Mouse (Mus musculus) midbrain, embryonic 13.5 days (tissue): ENCODE data around the gene Pgbd5. TPM values are rescaled to one million over a fixed set of nuclear protein-coding genes. Genes with fewer than 3 reads are reported as not detected.

Experiments
- ATAC-seq: fragments of 200-750 bp; cut with Nextera tagmentation; 2 replicates; pipeline ENCODE4 v1.8.0; 2017; ENCODE audit warnings: mild to moderate bottlenecking, moderate TSS enrichment, moderate library complexity
- H3K27ac ChIP-seq: fragments of 300-500 bp; sonication (generic); 2 replicates; pipeline ENCODE4 v1.5.1; 2015; ENCODE audit warnings: inconsistent platforms, mild to moderate bottlenecking, moderate library complexity
- H3K27me3 ChIP-seq: fragments of 300-500 bp; sonication (generic); 2 replicates; pipeline ENCODE4 v1.6.1; 2015; ENCODE audit warnings: mild to moderate bottlenecking, inconsistent platforms
- H3K36me3 ChIP-seq: fragments of 300-500 bp; sonication (generic); 2 replicates; pipeline ENCODE4 v1.6.1; 2015; ENCODE audit warnings: mild to moderate bottlenecking, inconsistent platforms
- H3K4me1 ChIP-seq: fragments of 300-500 bp; sonication (generic); replicated peaks from 2 replicates; pipeline ENCODE4 v1.6.1; 2015; ENCODE audit warnings: inconsistent platforms
- H3K4me2 ChIP-seq: fragments of 300-500 bp; sonication (generic); replicated peaks from 2 replicates; pipeline ENCODE4 v1.6.1; 2015; ENCODE audit warnings: moderate library complexity, mild to moderate bottlenecking, inconsistent platforms
- H3K4me3 ChIP-seq: fragments of 300-500 bp; sonication (generic); replicated peaks from 2 replicates; pipeline ENCODE4 v1.5.1; 2015; ENCODE audit warnings: mild to moderate bottlenecking, inconsistent platforms
- H3K9ac ChIP-seq: fragments of 300-500 bp; sonication (generic); replicated peaks from 2 replicates; pipeline ENCODE4 v1.6.1; 2015; ENCODE audit warnings: mild to moderate bottlenecking, inconsistent platforms
- H3K9me3 ChIP-seq: fragments of 300-500 bp; sonication (generic); 2 replicates; pipeline ENCODE4 v1.6.1; 2016; ENCODE audit warnings: mild to moderate bottlenecking, inconsistent platforms
- WGBS: fragments of 180-500 bp; shearing (Covaris S2); methylation state at CpG from one replicate; pipeline ENCODE4 v1.1.7; 2015; 5-methylcytosine and 5-hydroxymethylcytosine counted together
- polyA plus RNA-seq: library from polyadenylated mRNA; unstranded; fragments of >200 nt; fragmentation: Nextera tagmentation; extraction: Ambion mirVana; gene quantifications from 2 replicates; pipeline ENCODE4 v1.2.1, GENCODE M21; 2015

Gene Pgbd5
- polyA plus RNA-seq, 1 experiment from 2014 or later = 7.6 TPM

- H3K4me2 ChIP-seq = no peak overlapping the region
- no peaks in the 10 kb centered on the region for H3K27me3 ChIP-seq
- 86% methylated on average over 23 of the region's 23 CpGs for WGBS
- ATAC-seq = 0 out of 2 replicates have a peak, but pooled peaks have one; percentile 51
- no peak overlapping the region for H3K4me3 ChIP-seq
- no peak overlapping the region for H3K27ac ChIP-seq
- 0 out of 2 replicates have a peak overlapping the region, but pooled peaks have one; percentile 11 for H3K9ac ChIP-seq
- H3K4me1 ChIP-seq = peaks cover 19% of the 10 kb centered on the region
- H3K36me3 ChIP-seq = peaks cover 18% of the 10 kb centered on the region; the same call in 1 of the 2 replicates
- H3K9me3 ChIP-seq = no peaks in the 10 kb centered on the region
These were observed 53.1 kb downstream of the Pgbd5 start for GRCm38 (mm10) chr8:124386225-124386899.

GRCm38 (mm10) chr8:124384336-124384735 is 55.1 kb downstream of the Pgbd5 start:
- 96% methylated on average over 19 of the region's 19 CpGs for WGBS

GRCm38 (mm10) chr8:124382235-124382634 is 57.2 kb downstream of the Pgbd5 start:
- peak overlapping the region; percentile 47 for H3K27ac ChIP-seq
- peak; percentile 70 for ATAC-seq
- H3K9ac ChIP-seq = no peak overlapping the region; the same call in 1 of the 2 replicates
- no peaks in the 10 kb centered on the region for H3K9me3 ChIP-seq
- no peak overlapping the region for H3K4me3 ChIP-seq
- 25% methylated on average over 10 of the region's 10 CpGs for WGBS
- peaks cover 27% of the 10 kb centered on the region; the same call in 1 of the 2 replicates for H3K36me3 ChIP-seq
- H3K4me1 ChIP-seq = peaks cover 19% of the 10 kb centered on the region
- 0 out of 2 replicates have a peak overlapping the region, but pooled peaks have one; percentile 15 for H3K4me2 ChIP-seq
- no peaks in the 10 kb centered on the region for H3K27me3 ChIP-seq

More at GRCm38 (mm10) chr8:124384336-124384735, 55.1 kb downstream of the Pgbd5 start:
- H3K9me3 ChIP-seq = no peaks in the 10 kb centered on the region
- peaks cover 19% of the 10 kb centered on the region for H3K4me1 ChIP-seq
- no peak overlapping the region for H3K4me3 ChIP-seq
- no peak overlapping the region for H3K4me2 ChIP-seq
- no peak overlapping the region for H3K27ac ChIP-seq
- no peak overlapping the region for H3K9ac ChIP-seq
- ATAC-seq = no peak
- H3K27me3 ChIP-seq = no peaks in the 10 kb centered on the region
- peaks cover 18% of the 10 kb centered on the region; the same call in 1 of the 2 replicates for H3K36me3 ChIP-seq

GRCm38 (mm10) chr8:124379289-124379688 is 60.2 kb downstream of the Pgbd5 start:
- Histone ChIP-seq H3K27me3 (no peaks in the 10 kb centered on the region), H3K9me3 (no peaks in the 10 kb centered on the region), H3K4me1 (peaks cover 16% of the 10 kb centered on the region), H3K4me3 (no peak overlapping the region), H3K36me3 (peaks cover 34% of the 10 kb centered on the region), H3K27ac (no peak overlapping the region), H3K9ac (no peak overlapping the region), H3K4me2 (no peak overlapping the region)
- ATAC-seq = no peak
- WGBS = 64% methylated on average over 6 of the region's 6 CpGs

- no peaks in the 10 kb centered on the region for H3K27me3 ChIP-seq
- WGBS = 96% methylated on average over 12 of the region's 12 CpGs
- no peak overlapping the region for H3K4me3 ChIP-seq
- H3K4me1 ChIP-seq = 0 out of 2 replicates have a peak, but pooled peaks cover 4% of the 10 kb centered on the region
- ATAC-seq = no peak
- no peaks in the 10 kb centered on the region for H3K9me3 ChIP-seq
- peaks cover 25% of the 10 kb centered on the region for H3K36me3 ChIP-seq
- H3K27ac ChIP-seq = no peak overlapping the region
- no peak overlapping the region for H3K4me2 ChIP-seq
- H3K9ac ChIP-seq = no peak overlapping the region
These were observed 63.1 kb downstream of the Pgbd5 start for GRCm38 (mm10) chr8:124376406-124376805.

GRCm38 (mm10) chr8:124375727-124376126 is 63.7 kb downstream of the Pgbd5 start:
- Histone ChIP-seq H3K36me3 (peaks cover 25% of the 10 kb centered on the region), H3K9ac (no peak overlapping the region), H3K9me3 (no peaks in the 10 kb centered on the region), H3K27me3 (no peaks in the 10 kb centered on the region), H3K4me2 (no peak overlapping the region), H3K27ac (no peak overlapping the region), H3K4me1 (0 out of 2 replicates have a peak, but pooled peaks cover 4% of the 10 kb centered on the region), H3K4me3 (no peak overlapping the region)
- WGBS = 90% methylated on average over 9 of the region's 9 CpGs
- ATAC-seq = no peak

- H3K9me3 ChIP-seq = no peaks in the 10 kb centered on the region
- no peak for ATAC-seq
- H3K27ac ChIP-seq = no peak overlapping the region
- 81% methylated on average over 6 of the region's 6 CpGs for WGBS
- peaks cover 25% of the 10 kb centered on the region for H3K36me3 ChIP-seq
- H3K4me3 ChIP-seq = no peak overlapping the region
- 0 out of 2 replicates have a peak, but pooled peaks cover 4% of the 10 kb centered on the region for H3K4me1 ChIP-seq
- no peak overlapping the region for H3K4me2 ChIP-seq
- no peaks in the 10 kb centered on the region for H3K27me3 ChIP-seq
- no peak overlapping the region for H3K9ac ChIP-seq
These were observed 64.3 kb downstream of the Pgbd5 start for GRCm38 (mm10) chr8:124375168-124375567.

- Histone ChIP-seq H3K4me2 (no peak overlapping the region), H3K36me3 (peaks cover 24% of the 10 kb centered on the region), H3K27me3 (no peaks in the 10 kb centered on the region), H3K9me3 (no peaks in the 10 kb centered on the region), H3K9ac (no peak overlapping the region), H3K4me1 (0 out of 2 replicates have a peak, but pooled peaks cover 4% of the 10 kb centered on the region), H3K27ac (no peak overlapping the region), H3K4me3 (no peak overlapping the region)
- WGBS = 91% methylated on average over 5 of the region's 5 CpGs
- ATAC-seq = no peak
These were observed 65.7 kb downstream of the Pgbd5 start for GRCm38 (mm10) chr8:124373753-124374152.

GRCm38 (mm10) chr8:124371410-124372123 is 67.9 kb downstream of the Pgbd5 start:
- H3K4me2 ChIP-seq = no peak overlapping the region
- no peak for ATAC-seq
- H3K36me3 ChIP-seq = peaks cover 14% of the 10 kb centered on the region
- no peaks in the 10 kb centered on the region for H3K9me3 ChIP-seq
- H3K4me3 ChIP-seq = no peak overlapping the region
- H3K9ac ChIP-seq = no peak overlapping the region
- H3K27ac ChIP-seq = no peak overlapping the region
- WGBS = 93% methylated on average over 23 of the region's 23 CpGs
- H3K4me1 ChIP-seq = 0 out of 2 replicates have a peak, but pooled peaks cover 4% of the 10 kb centered on the region
- H3K27me3 ChIP-seq = no peaks in the 10 kb centered on the region

GRCm38 (mm10) chr8:124370422-124371183 is 68.9 kb downstream of the Pgbd5 start:
- Histone ChIP-seq H3K9ac (no peak overlapping the region), H3K4me1 (0 out of 2 replicates have a peak, but pooled peaks cover 4% of the 10 kb centered on the region), H3K36me3 (peaks cover 11% of the 10 kb centered on the region), H3K27me3 (no peaks in the 10 kb centered on the region), H3K4me3 (no peak overlapping the region), H3K27ac (no peak overlapping the region), H3K4me2 (no peak overlapping the region), H3K9me3 (no peaks in the 10 kb centered on the region)
- no peak for ATAC-seq
- WGBS = 77% methylated on average over 17 of the region's 17 CpGs

- H3K4me1 ChIP-seq = no peaks in the 10 kb centered on the region
- H3K4me2 ChIP-seq = no peak overlapping the region
- no peak overlapping the region for H3K9ac ChIP-seq
- 21% methylated on average over 8 of the region's 8 CpGs for WGBS
- no peaks in the 10 kb centered on the region for H3K9me3 ChIP-seq
- ATAC-seq = 0 out of 2 replicates have a peak, but pooled peaks have one; percentile 37
- H3K27me3 ChIP-seq = no peaks in the 10 kb centered on the region
- H3K27ac ChIP-seq = no peak overlapping the region
- no peak overlapping the region for H3K4me3 ChIP-seq
- H3K36me3 ChIP-seq = 0 out of 2 replicates have a peak, but pooled peaks cover 2% of the 10 kb centered on the region
These were observed 71.2 kb downstream of the Pgbd5 start for GRCm38 (mm10) chr8:124368213-124368612.
